Mouse (Mus musculus) neural tube, embryonic 13.5 days (tissue): ENCODE data around the gene Eef1akmt1. TPM values are rescaled to one million over a fixed set of nuclear protein-coding genes. Genes with fewer than 3 reads are reported as not detected.
A peak's percentile ranks its signal among the peaks of the same experiment; 100 is the strongest.

Experiments
- ATAC-seq: fragments of 200-750 bp; cut with Nextera tagmentation; 2 replicates; pipeline ENCODE4 v1.8.0; 2017; ENCODE audit warnings: low read depth, mild to moderate bottlenecking, moderate TSS enrichment, moderate library complexity
- H3K27ac ChIP-seq: fragments of 300-500 bp; sonication (generic); replicated peaks from 2 replicates; pipeline ENCODE4 v1.5.1; 2015; ENCODE audit warnings: moderate library complexity, mild to moderate bottlenecking, inconsistent platforms
- H3K27me3 ChIP-seq: fragments of 300-500 bp; sonication (generic); 2 replicates; pipeline ENCODE4 v1.6.1; 2015; ENCODE audit warnings: mild to moderate bottlenecking, inconsistent platforms
- H3K36me3 ChIP-seq: fragments of 300-500 bp; sonication (generic); 2 replicates; pipeline ENCODE4 v1.6.1; 2015; ENCODE audit warnings: mild to moderate bottlenecking, inconsistent platforms
- H3K4me1 ChIP-seq: fragments of 300-500 bp; sonication (generic); replicated peaks from 2 replicates; pipeline ENCODE4 v1.6.1; 2015; ENCODE audit warnings: inconsistent platforms
- H3K4me2 ChIP-seq: fragments of 300-500 bp; sonication (generic); 2 replicates; pipeline ENCODE4 v1.6.1; 2015; ENCODE audit warnings: inconsistent platforms, mild to moderate bottlenecking, moderate library complexity
- H3K4me3 ChIP-seq: fragments of 300-500 bp; sonication (generic); 2 replicates; pipeline ENCODE4 v1.5.1; 2015; ENCODE audit warnings: mild to moderate bottlenecking, inconsistent platforms
- H3K9ac ChIP-seq: fragments of 300-500 bp; sonication (generic); 2 replicates; pipeline ENCODE4 v1.6.1; 2015; ENCODE audit warnings: moderate library complexity, mild to moderate bottlenecking, inconsistent platforms
- H3K9me3 ChIP-seq: fragments of 300-500 bp; sonication (generic); 2 replicates; pipeline ENCODE4 v1.6.1; 2016; ENCODE audit warnings: inconsistent platforms
- WGBS: fragments of 180-500 bp; shearing (Covaris S2); methylation state at CpG from one replicate; pipeline ENCODE4 v1.1.7; 2015; 5-methylcytosine and 5-hydroxymethylcytosine counted together
- polyA plus RNA-seq: library from polyadenylated mRNA; unstranded; fragments of >200 nt; fragmentation: Nextera tagmentation; extraction: Ambion mirVana; gene quantifications from 2 replicates; pipeline ENCODE4 v1.2.1, GENCODE M21; 2015

The Eef1akmt1 gene
- 92.3 and 108 TPM in 2 replicates for polyA plus RNA-seq

DNA sequence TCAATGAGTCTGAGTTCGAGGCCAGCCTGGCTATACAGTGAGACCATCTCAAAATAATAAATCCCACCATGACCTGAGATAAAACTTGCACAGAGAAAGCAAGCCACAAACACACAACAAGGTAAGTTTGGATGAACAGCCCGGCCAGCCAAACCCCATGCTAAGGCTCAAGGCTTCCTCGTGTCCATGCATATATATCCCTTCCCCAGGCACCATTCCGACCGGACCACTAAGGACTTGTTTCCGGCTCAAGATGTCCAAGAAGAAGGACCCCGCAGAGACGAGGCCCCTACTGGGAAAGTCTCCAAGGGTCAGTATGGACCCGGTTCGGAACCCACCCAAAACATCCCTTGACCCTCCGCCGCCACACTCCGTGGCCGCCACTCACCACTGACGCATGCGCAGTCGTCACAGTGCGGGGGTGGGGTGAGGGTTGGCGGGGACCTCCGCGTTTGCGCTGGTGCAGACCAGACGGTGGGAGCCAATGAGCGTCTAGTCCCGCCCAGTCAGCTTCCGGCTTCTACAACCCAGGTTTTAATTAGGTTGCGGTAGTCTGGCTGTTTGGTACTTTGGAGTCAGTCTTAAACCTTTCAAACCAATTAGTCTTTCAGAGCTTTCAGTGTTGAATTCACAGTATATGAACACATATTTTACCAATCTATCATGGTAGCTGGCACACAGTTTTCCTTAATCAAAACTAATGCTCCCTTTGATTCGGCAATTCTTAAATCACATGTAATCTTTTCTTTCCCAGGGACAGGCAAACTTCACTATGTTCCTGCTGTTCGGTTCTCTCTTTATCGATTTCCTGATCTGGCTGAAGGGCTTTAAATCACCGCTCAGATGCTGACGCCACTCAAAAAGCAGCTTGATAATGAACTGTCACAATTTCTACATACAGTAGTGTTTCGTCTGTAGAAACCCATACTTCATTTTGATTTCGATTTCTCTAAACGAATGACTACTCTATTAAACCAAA, at the start of gene Eef1akmt1:
TSS of gene Eef1akmt1 (minus strand) at position 458 of the 979 bp plus-strand sequence.
- ATAC-seq, result peak; percentile 100
- Histone ChIP-seq H3K4me3 (peak within 1 kb of the TSS; percentile 69), H3K4me2 (peak within 1 kb of the TSS; percentile 62), H3K27ac (peak within 1 kb of the TSS; percentile 69), H3K36me3 (peaks cover 10% of the 10 kb centered on the region; the same call in 1 of the 2 replicates), H3K9ac (peak within 1 kb of the TSS; percentile 82), H3K27me3 (no peaks in the 10 kb centered on the region), H3K9me3 (no peaks in the 10 kb centered on the region), H3K4me1 (peaks cover 7% of the 10 kb centered on the region)
- WGBS, result 10% methylated on average over 35 of the region's 35 CpGs

DNA sequence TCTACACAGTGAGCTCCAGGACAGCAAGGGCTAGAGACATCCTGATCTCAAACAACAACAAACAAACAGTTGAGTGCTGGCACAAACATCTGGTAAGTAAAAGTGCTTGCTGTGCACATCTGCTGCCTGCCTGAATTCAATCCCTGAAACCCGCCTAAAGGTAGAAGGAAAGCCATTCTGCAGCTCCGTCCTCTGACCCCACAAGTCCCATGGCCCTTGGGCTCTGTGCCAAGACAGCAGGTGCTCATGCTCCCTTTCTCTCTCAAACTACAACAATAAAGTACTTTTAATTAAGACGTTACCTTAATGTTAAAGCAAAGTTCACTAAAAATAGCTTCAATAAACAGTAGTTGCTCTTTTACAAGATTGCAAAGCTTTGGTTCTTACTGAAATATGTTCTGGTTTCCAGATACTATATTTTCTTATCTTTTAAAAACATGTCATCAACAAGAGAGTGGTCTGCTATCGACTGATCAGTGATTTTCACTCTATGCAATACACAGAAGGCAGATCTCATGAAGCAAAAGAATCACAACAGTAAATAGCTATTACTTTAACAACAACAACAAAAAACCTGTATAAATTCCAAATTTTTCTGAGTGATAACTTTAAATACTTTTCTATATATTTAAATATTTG, 49.3 kb upstream of the Eef1akmt1 start:
- Histone ChIP-seq H3K36me3 (peaks cover 22% of the 10 kb centered on the region), H3K27ac (no peak overlapping the region), H3K4me3 (no peak overlapping the region), H3K9ac (no peak overlapping the region), H3K9me3 (no peaks in the 10 kb centered on the region), H3K4me2 (no peak overlapping the region), H3K27me3 (no peaks in the 10 kb centered on the region), H3K4me1 (peaks cover 4% of the 10 kb centered on the region)
- 43% methylated on average over 4 of the region's 4 CpGs for WGBS
- no peak for ATAC-seq

DNA sequence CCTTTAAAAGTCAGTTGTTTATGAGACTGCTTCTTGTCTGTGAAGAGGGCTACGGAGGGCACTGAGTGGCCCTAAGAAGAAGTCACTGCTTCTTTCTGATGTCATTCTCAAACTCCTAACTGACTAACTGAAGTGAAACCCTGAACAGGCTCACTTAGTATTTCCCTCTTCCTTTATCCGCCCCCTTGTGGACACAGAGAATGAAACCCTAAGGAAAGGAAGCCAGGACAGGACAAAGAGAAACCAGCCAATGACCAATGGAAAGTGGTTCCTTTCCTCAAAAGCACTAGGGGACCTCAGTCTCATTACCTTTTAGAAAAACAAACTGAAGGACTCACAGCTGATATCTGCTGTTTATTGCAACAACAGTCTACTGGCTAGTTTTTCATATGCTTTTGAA, 48.1 kb upstream of the Eef1akmt1 start:
- Histone ChIP-seq H3K36me3 (peaks cover 17% of the 10 kb centered on the region), H3K9me3 (no peaks in the 10 kb centered on the region), H3K4me2 (no peak overlapping the region), H3K27ac (no peak overlapping the region), H3K4me3 (no peak overlapping the region), H3K9ac (no peak overlapping the region), H3K27me3 (no peaks in the 10 kb centered on the region), H3K4me1 (peaks cover 4% of the 10 kb centered on the region)
- ATAC-seq, result peak; percentile 43; the same call in 1 of the 2 replicates
- WGBS, result 52% methylated on average over 2 of the region's 2 CpGs

DNA sequence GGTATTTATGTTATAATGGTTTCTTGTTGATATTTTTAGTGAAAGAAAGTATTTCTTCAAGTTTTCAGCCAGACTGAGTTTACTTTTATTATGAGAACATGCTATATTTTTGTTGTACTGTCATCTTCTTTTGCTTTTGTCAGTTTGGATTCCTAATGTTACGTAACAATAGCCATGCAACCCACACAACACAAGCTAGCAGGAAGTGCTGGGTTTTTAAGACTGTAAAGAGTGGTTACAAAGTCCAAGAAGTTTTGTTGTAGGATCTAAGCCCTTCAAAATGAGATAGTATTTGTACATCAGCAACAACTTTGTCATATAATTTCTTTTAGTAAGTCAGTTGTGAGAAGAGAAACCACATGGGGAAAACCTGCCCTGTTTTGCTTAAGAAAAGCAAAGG, 46.3 kb upstream of the Eef1akmt1 start:
- H3K4me1 ChIP-seq, result peaks cover 4% of the 10 kb centered on the region
- H3K9ac ChIP-seq, result no peak overlapping the region
- H3K4me3 ChIP-seq, result no peak overlapping the region
- no peak for ATAC-seq
- H3K9me3 ChIP-seq, result no peaks in the 10 kb centered on the region
- 0 out of 2 replicates have a peak, but pooled peaks cover 3% of the 10 kb centered on the region for H3K36me3 ChIP-seq
- no peak overlapping the region for H3K4me2 ChIP-seq
- no peak overlapping the region for H3K27ac ChIP-seq
- 91% methylated on average over 1 of the region's 1 CpGs for WGBS
- no peaks in the 10 kb centered on the region for H3K27me3 ChIP-seq

DNA sequence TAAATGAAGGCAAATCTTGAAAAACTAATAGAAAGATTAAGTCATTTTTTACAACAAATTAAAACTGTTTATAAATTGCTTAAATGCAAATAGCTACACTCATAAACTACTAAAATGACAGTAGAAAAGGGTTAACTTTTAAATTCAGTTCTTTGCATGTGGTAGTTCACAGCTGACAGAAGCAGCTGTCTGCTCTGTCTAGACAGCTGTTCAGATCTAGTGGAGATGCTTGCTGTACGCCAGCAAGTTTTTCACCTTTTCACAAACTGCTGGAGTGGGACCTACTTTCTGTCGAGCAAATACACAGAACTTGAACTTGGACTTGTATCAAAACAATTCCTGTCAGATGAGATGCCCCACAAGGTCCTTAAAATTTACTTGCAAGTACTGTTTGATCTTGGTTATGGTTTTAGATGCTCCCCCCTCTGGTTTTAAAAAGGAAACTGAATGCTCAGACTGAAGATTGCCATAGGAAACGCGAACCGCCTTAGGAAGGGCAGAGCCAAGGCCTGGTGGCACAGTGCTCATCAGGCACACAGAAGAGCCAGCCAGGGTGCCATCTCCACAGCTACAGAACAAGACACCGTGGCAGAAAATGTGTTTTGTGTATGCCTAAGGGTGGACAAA, 45.0 kb upstream of the Eef1akmt1 start:
- no peak for ATAC-seq
- H3K9me3 ChIP-seq, result no peaks in the 10 kb centered on the region
- H3K36me3 ChIP-seq, result no peaks in the 10 kb centered on the region
- H3K4me3 ChIP-seq, result no peak overlapping the region
- no peaks in the 10 kb centered on the region for H3K27me3 ChIP-seq
- H3K27ac ChIP-seq, result no peak overlapping the region
- peaks cover 4% of the 10 kb centered on the region for H3K4me1 ChIP-seq
- H3K9ac ChIP-seq, result no peak overlapping the region
- WGBS, result 83% methylated on average over 6 of the region's 6 CpGs
- no peak overlapping the region for H3K4me2 ChIP-seq

DNA sequence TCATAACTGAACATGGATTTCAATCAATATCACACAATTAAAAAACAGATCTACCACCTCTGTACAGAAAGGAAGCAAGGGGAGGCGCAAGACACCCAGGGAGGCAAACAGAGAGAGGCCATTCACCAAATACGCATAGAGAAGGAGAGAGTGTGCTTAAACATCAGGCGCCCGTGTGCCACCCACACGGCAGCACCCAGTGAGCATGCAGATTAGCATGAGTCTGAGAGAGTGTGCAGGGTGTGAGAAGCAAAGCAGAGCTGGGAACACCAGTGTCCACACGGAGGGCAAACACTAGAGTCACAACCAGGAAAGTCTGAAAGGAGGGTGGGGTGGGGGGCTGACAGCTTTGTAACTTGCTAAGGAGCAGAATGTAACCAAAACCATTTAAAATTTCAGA, 44.4 kb upstream of the Eef1akmt1 start:
- Histone ChIP-seq H3K4me1 (peaks cover 8% of the 10 kb centered on the region), H3K4me2 (no peak overlapping the region), H3K36me3 (no peaks in the 10 kb centered on the region), H3K27ac (no peak overlapping the region), H3K9ac (no peak overlapping the region), H3K27me3 (no peaks in the 10 kb centered on the region), H3K4me3 (no peak overlapping the region), H3K9me3 (no peaks in the 10 kb centered on the region)
- WGBS, result 82% methylated on average over 6 of the region's 6 CpGs
- ATAC-seq, result no peak

DNA sequence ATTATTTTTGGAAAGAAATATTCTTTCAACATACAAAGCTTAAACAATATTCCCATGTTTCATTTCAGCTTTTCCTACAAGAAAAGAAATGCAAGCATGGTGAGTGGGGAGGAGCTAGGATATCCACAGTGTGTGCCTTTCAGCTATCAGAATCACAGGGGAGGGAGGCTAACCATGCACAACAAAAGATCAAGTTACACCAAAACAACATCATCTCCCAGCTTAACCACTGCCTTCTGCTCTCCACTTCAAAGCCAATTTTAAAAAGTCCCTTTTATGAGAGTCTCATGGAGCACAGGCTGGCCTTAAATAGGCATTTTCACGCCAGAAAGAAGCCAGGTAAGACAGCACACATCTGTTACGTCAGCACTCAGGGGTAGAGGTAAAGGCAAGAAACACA, 39.6 kb upstream of the Eef1akmt1 start:
- WGBS, result 48% methylated on average over 2 of the region's 2 CpGs
- H3K4me1 ChIP-seq, result peaks cover 16% of the 10 kb centered on the region
- no peaks in the 10 kb centered on the region for H3K27me3 ChIP-seq
- H3K9ac ChIP-seq, result no peak overlapping the region
- no peak overlapping the region for H3K4me2 ChIP-seq
- no peak for ATAC-seq
- no peak overlapping the region for H3K4me3 ChIP-seq
- H3K27ac ChIP-seq, result 0 out of 2 replicates have a peak overlapping the region, but pooled peaks have one; percentile 42
- no peaks in the 10 kb centered on the region for H3K36me3 ChIP-seq
- no peaks in the 10 kb centered on the region for H3K9me3 ChIP-seq

DNA sequence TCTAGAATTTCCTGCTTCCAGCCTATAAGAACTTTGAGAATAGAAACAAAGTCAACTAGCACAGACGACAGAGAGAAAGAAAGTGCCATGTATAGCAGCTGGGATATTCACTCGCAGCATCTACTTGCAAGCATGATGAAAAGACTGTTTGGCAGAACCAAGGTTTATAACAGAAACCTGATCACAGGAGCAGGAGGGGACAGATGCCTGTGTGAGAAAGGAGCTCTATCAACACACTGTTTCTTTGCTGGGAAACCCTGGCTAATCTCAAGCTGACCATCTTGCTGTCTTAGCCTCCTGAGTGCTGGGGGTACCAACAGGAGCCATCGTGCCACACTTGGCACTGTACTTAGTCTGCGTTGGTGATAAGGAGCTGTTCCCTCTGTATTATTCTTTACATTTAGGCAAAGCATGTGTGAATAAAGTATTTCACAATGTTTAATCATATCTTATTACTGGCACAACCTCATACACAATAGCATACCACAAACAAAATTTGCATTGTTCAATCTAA, 38.5 kb upstream of the Eef1akmt1 start:
- H3K9ac ChIP-seq, result no peak overlapping the region
- H3K9me3 ChIP-seq, result no peaks in the 10 kb centered on the region
- no peaks in the 10 kb centered on the region for H3K27me3 ChIP-seq
- no peak for ATAC-seq
- no peak overlapping the region for H3K4me2 ChIP-seq
- H3K4me1 ChIP-seq, result peaks cover 16% of the 10 kb centered on the region
- no peak overlapping the region for H3K4me3 ChIP-seq
- no peak overlapping the region for H3K27ac ChIP-seq
- no peaks in the 10 kb centered on the region for H3K36me3 ChIP-seq
- WGBS, result 85% methylated on average over 4 of the region's 4 CpGs

DNA sequence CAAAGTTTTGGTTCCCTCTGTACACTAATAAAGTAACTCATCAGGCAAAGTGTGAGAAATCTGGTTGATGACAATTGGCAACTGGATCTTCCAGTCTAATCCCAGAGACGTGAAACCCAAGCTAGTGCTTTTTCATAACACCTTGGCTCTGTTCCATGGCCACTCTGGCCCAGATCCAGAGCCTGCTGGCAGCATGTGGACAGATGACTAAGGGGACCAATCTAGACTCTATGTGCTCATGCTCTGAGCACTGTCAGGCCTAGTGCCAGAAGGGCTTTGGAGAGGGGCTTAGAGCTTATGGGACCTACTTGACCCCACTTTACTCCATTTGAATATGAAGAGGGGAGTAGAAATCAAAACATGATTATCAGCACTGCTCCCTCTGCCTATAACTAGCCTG, 36.1 kb upstream of the Eef1akmt1 start:
- ATAC-seq, result peak; percentile 84
- Histone ChIP-seq H3K4me3 (no peak overlapping the region), H3K27ac (peak overlapping the region; percentile 64; the same call in 1 of the 2 replicates), H3K36me3 (peaks cover 13% of the 10 kb centered on the region), H3K4me1 (peaks cover 16% of the 10 kb centered on the region), H3K9me3 (no peaks in the 10 kb centered on the region), H3K27me3 (no peaks in the 10 kb centered on the region), H3K4me2 (no peak overlapping the region), H3K9ac (no peak overlapping the region)
- 42% methylated on average over 1 of the region's 1 CpGs for WGBS

DNA sequence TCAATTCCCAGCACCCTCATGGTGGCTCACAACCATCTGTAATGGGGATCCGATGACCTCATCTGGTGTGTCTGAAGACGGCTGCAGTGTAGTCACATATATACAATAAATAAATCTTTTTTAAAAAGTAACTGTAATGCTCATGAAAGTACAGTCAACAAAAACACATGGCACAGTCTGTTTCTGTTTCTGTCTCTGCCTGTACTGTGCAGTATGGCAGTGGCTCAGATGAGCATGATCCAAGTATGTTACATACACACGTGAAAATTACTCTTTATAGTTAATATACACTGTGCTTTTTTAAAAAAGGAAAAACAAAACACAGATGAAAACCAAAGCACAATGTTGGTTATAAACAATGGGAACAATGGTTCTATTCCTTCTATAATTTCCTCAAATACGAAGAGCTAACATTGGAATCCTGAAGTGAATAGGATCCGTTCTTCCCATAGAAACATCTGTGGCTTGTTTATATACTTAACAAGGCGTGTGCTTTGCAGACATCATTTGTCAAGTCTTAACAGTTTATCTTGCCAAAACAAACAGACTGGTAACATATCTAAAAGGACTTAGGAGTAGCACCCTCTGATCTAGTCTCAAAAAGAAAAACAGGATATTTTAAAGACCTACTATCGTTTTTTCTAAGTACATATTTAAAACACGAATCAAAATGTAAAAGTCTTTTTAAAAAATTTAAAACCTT, 35.4 kb upstream of the Eef1akmt1 start:
- Histone ChIP-seq H3K4me3 (no peak overlapping the region), H3K9me3 (no peaks in the 10 kb centered on the region), H3K4me2 (no peak overlapping the region), H3K27me3 (no peaks in the 10 kb centered on the region), H3K4me1 (peaks cover 16% of the 10 kb centered on the region), H3K27ac (no peak overlapping the region), H3K9ac (no peak overlapping the region), H3K36me3 (peaks cover 19% of the 10 kb centered on the region)
- no peak for ATAC-seq
- 74% methylated on average over 8 of the region's 8 CpGs for WGBS

DNA sequence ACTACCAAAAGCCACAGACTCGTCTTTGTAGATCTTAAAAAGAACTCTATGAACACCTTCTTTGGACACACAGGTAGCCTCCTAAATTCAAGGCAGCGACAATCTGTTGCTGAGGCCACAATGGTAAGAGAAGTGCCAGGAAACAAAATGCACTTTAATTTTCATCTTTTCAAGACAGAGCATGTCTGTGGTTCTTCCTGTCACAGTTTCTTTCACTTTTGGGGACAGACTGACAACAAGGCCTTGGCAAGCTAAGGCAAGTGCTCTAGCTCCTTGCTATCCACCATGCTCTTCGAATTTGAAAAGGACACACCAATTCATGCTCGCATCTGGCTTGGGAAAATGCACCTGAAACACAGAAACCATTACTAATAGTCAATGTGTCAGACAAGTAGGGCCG, 21.9 kb upstream of the Eef1akmt1 start:
- 97% methylated on average over 5 of the region's 5 CpGs for WGBS
- Histone ChIP-seq H3K27me3 (no peaks in the 10 kb centered on the region), H3K9ac (no peak overlapping the region), H3K4me3 (no peak overlapping the region), H3K9me3 (no peaks in the 10 kb centered on the region), H3K27ac (no peak overlapping the region), H3K36me3 (peaks cover 69% of the 10 kb centered on the region), H3K4me1 (no peaks in the 10 kb centered on the region), H3K4me2 (no peak overlapping the region)
- ATAC-seq, result no peak
